Comparison of ENCODE assay signal across 11 mouse cellular contexts in genomic region chr3:145583522-145584200, GRCm38 (mm10). TPM values are rescaled to one million over a fixed set of nuclear protein-coding genes. Genes with fewer than 3 reads are reported as not detected.
DNase-seq lines count a peak whose midpoint lies in the region; ATAC-seq and TF ChIP-seq lines count a peak whose summit lies in the region.
"Had no signal": no experiment of that assay in that cellular context is flagged by ENCODE, and none has a peak within 500 bp of the region (broad histone marks: within the 10 kb centered on the region; RNA-seq: fewer than 3 reads in every experiment).

No protein-coding gene starts in this region.

- H3K9me3 ChIP-seq in embryonic facial prominence, embryonic 11.5 days (replicated peaks; ENCODE audit: control insufficient read depth, low read length): no peaks in the 10 kb centered on the region
- H3K9me3 ChIP-seq in embryonic facial prominence, embryonic 10.5 days: no peaks in the 10 kb centered on the region
- H3K9me3 ChIP-seq: midbrain, embryonic 12.5 days had no signal

- intact Hi-C loops in left cerebral cortex, adult 2 months (cut with DNase I): loop anchor here (1.0 kb wide), 1 partner anchor 322 kb away; no protein-coding TSS in a partner anchor
- intact Hi-C loops in left cerebral cortex, postnatal 4 days (cut with DNase I): loop anchor here (1.0 kb wide), 1 partner anchor 322 kb away; no protein-coding TSS in a partner anchor

- no peak overlapping the region for H3K27ac ChIP-seq in embryonic facial prominence, embryonic 11.5 days (replicated peaks; ENCODE audit: low read depth, low read length)
- no peak overlapping the region for H3K27ac ChIP-seq in embryonic facial prominence, embryonic 10.5 days (replicated peaks)
- no peak overlapping the region for H3K27ac ChIP-seq in left cerebral cortex, adult 2 months
- H3K27ac ChIP-seq: midbrain, embryonic 12.5 days had no signal

- H3K4me2 ChIP-seq in embryonic facial prominence, embryonic 11.5 days (ENCODE audit: low read depth, low read length): no peak overlapping the region
- H3K4me2 ChIP-seq: midbrain, embryonic 12.5 days had no signal

- H3K4me3 ChIP-seq in embryonic facial prominence, embryonic 11.5 days (ENCODE audit: low read depth, low read length): no peak overlapping the region
- no peak overlapping the region for H3K4me3 ChIP-seq in embryonic facial prominence, embryonic 10.5 days
- H3K4me3 ChIP-seq in left cerebral cortex, adult 2 months: no peak overlapping the region
- H3K4me3 ChIP-seq: midbrain, embryonic 12.5 days had no signal

- H3K9ac ChIP-seq in embryonic facial prominence, embryonic 11.5 days (replicated peaks; ENCODE audit: low read length): no peak overlapping the region
- H3K9ac ChIP-seq: midbrain, embryonic 12.5 days had no signal

- TF ChIP-seq CTCF in left cerebral cortex, adult 2 months (IDR thresholded peaks at IDR 0.05): peak; percentile 68

- no peak for ATAC-seq in embryonic facial prominence, embryonic 11.5 days (replicated peaks; ENCODE audit: insufficient number of reproducible peaks, low FRiP score, low TSS enrichment, low read depth)
- ATAC-seq in megakaryocyte progenitor cell, adult 5-6 weeks (replicated peaks; ENCODE audit: poor library complexity): peak; percentile 42; the same call in 1 of the 2 replicates

- H3K27me3 ChIP-seq in embryonic facial prominence, embryonic 11.5 days (ENCODE audit: control insufficient read depth, insufficient read depth, low read length): no peaks in the 10 kb centered on the region
- no peaks in the 10 kb centered on the region for H3K27me3 ChIP-seq in embryonic facial prominence, embryonic 10.5 days (replicated peaks; ENCODE audit: low read depth, poor library complexity, severe bottlenecking)
- H3K27me3 ChIP-seq: midbrain, embryonic 12.5 days had no signal

- DNase-seq in embryonic facial prominence, embryonic 11.5 days (ENCODE audit: low spot score): peak; percentile 9
- DNase-seq in embryonic facial prominence, embryonic 10.5 days (ENCODE audit: low spot score): no peak
- no peak for DNase-seq in left cerebral cortex, adult 2 months (ENCODE audit: extremely low spot score in 1 of 2, low spot score in 2 of 2)
- no peak for DNase-seq in left cerebral cortex, postnatal 4 days
- DNase-seq in NIH3T3 (ENCODE audit: low read depth): peak; percentile 62
- no peak for DNase-seq in urinary bladder, postnatal 36 days (ENCODE audit: low spot score in 2 of 2)
- DNase-seq in MN1 (ENCODE audit: low spot score): no peak
- DNase-seq: cerebellum, adult 11-12 months; heart, adult 18-20 months had no signal

- H3K4me1 ChIP-seq in embryonic facial prominence, embryonic 11.5 days (ENCODE audit: control insufficient read depth, insufficient read depth, low read length): no peaks in the 10 kb centered on the region
- H3K4me1 ChIP-seq in embryonic facial prominence, embryonic 10.5 days: no peaks in the 10 kb centered on the region
- H3K4me1 ChIP-seq: midbrain, embryonic 12.5 days had no signal

- peaks cover 7% of the 10 kb centered on the region for H3K36me3 ChIP-seq in embryonic facial prominence, embryonic 11.5 days (replicated peaks; ENCODE audit: control insufficient read depth, insufficient read depth, low read depth, low read length)
- peaks cover 84% of the 10 kb centered on the region for H3K36me3 ChIP-seq in embryonic facial prominence, embryonic 10.5 days (replicated peaks)

- WGBS in embryonic facial prominence, embryonic 11.5 days: 75% methylated on average over 3 of the region's 3 CpGs
- 83% methylated on average over 3 of the region's 3 CpGs for WGBS in embryonic facial prominence, embryonic 10.5 days

RNA-seq across cellular contexts. Expression of gene Znhit6, which starts 7.7 kb away (rescaled TPM):
- 47.2 and 47.5 TPM in 2 replicates for polyA plus RNA-seq in embryonic facial prominence, embryonic 11.5 days (2014; fragmentation: Nextera tagmentation; extraction: Ambion mirVana)
- polyA plus RNA-seq in embryonic facial prominence, embryonic 10.5 days (2016; fragmentation: Nextera tagmentation; extraction: Ambion mirVana): 49.8 and 51.8 TPM in 2 replicates
- 10 to 100 TPM; 16.1 to 17.7 TPM for total RNA-seq in left cerebral cortex, adult 2 months (2021)
- 10 to 100 TPM; 28.1 to 30.9 TPM for total RNA-seq in left cerebral cortex, postnatal 4 days (2021)
- total RNA-seq in megakaryocyte progenitor cell, adult 5-6 weeks (2015): 51.8 and 56.9 TPM in 2 replicates
- total RNA-seq in megakaryocyte progenitor cell, adult 5-6 weeks (2017): 25.2 and 34.4 TPM in 2 replicates

Comparison
In these comparisons a context has a peak if more than half of its experiments do, and no peak if none do; other contexts are left out.
1. DNase-seq: peak in embryonic facial prominence, embryonic 11.5 days (single experiment) and NIH3T3 (single experiment); none in embryonic facial prominence, embryonic 10.5 days (single experiment), left cerebral cortex, adult 2 months (0 of 2), left cerebral cortex, postnatal 4 days (single experiment), urinary bladder, postnatal 36 days (0 of 2) and MN1 (single experiment).